Mouse (Mus musculus) bone marrow, adult 2 months (tissue): Measurements from ENCODE around the gene Rassf10.

Experiments used
- CTCF ChIP-seq: fragments of 200-500 bp; IDR thresholded peaks from 2 replicates; pipeline ENCODE4 v1.5.1; 2011; ENCODE audit warnings: low read length, control low read depth; ENCODE audit not compliant: control insufficient read depth, insufficient read depth
- POLR2A ChIP-seq: fragments of 200-500 bp; IDR thresholded peaks from 2 replicates; pipeline ENCODE4 v1.6.1; 2011; ENCODE audit warnings: low read depth, mild to moderate bottlenecking, control low read depth, low read length, borderline replicate concordance; ENCODE audit not compliant: control insufficient read depth

- TF ChIP-seq POLR2A = no peak
- no peak for TF ChIP-seq CTCF
These were observed 29.6 kb downstream of the Rassf10 start for GRCm38 (mm10) chr7:112983316-112983715.
